Mouse (Mus musculus) heart, adult 2 months (tissue): ENCODE data around the gene Mobp.

Source experiments
- CTCF ChIP-seq: fragments of 200-600 bp; IDR thresholded peaks from 2 replicates; pipeline ENCODE4 v1.8.1; 2022; ENCODE audit warnings: antibody characterized with exemption, mild to moderate bottlenecking, moderate library complexity
- EP300 ChIP-seq: fragments of 200-500 bp; IDR thresholded peaks from 2 replicates; pipeline ENCODE4 v1.6.1; 2011; ENCODE audit warnings: low read depth, low read length, control low read depth; ENCODE audit not compliant: insufficient read depth
- POLR2A ChIP-seq: fragments of 200-500 bp; IDR thresholded peaks from 2 replicates; pipeline ENCODE4 v1.6.1; 2011; ENCODE audit warnings: mild to moderate bottlenecking, low read depth, low read length, control low read depth; ENCODE audit not compliant: insufficient read depth

GRCm38 (mm10) chr9:120206897-120207296 is 57.4 kb downstream of the Mobp start:
- no peak for TF ChIP-seq EP300
- TF ChIP-seq CTCF = no peak
- TF ChIP-seq POLR2A = no peak
